Mouse (Mus musculus) right cerebral cortex, postnatal 10 days (tissue): ENCODE data around the gene Asic3.

Experiments
- DNase-seq, 2 experiments: peaks; one replicate each; pipeline ENCODE4 v3.0.0; 2021; ENCODE audit warnings: low spot score in 2 of 2

Gene Asic3

DNA sequence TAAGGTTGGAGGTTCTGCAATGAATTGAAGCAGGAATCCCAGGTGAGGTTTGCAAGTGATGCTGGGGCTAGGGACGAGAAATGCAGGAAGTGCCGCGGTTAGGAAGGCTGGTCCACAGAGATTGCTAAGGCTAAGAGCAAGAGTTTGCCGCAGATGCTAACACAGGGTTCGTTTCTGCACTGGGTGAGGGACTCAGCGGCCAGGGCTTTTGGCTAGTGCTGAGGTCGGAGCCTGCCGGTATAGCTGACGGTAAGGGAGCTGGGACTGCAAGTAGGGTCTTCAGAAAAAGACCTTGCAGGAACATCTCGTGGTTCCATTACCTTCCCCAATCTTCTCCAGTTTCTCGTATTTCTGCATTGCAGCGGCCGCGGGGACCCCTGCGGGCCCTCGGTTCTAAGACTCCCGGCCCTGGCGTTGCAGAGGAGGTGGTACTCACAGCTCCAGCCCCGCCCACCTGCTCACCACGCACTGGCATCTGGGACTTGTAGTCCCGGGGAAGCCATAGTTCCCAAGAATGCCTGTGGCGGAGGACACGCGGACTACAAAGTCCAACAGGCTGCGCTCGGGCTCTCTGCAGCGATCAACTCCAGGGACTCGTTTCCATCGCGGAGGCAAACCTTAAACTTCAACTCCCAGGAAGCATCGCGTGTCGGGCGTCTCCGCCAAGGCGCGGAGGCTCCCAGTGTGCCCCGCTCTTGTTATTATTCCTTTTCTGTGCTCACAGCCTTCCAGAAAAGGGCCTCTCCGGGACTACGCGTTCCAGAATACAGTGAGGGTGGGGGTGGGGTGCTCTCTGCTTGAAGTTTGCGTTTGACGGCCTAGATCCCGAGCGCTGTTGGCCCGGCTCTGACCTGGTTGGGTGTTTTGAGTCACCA, 10.2 kb downstream of the Asic3 start, which contains the start of the genes Cdk5 and Slc4a2:
TSS of gene Cdk5 (minus strand) at position 402 of the 875 bp plus-strand sequence.
TSS of gene Slc4a2 (plus strand) at position 709 of the 875 bp plus-strand sequence.
- DNase-seq = peak; percentile 100

DNA sequence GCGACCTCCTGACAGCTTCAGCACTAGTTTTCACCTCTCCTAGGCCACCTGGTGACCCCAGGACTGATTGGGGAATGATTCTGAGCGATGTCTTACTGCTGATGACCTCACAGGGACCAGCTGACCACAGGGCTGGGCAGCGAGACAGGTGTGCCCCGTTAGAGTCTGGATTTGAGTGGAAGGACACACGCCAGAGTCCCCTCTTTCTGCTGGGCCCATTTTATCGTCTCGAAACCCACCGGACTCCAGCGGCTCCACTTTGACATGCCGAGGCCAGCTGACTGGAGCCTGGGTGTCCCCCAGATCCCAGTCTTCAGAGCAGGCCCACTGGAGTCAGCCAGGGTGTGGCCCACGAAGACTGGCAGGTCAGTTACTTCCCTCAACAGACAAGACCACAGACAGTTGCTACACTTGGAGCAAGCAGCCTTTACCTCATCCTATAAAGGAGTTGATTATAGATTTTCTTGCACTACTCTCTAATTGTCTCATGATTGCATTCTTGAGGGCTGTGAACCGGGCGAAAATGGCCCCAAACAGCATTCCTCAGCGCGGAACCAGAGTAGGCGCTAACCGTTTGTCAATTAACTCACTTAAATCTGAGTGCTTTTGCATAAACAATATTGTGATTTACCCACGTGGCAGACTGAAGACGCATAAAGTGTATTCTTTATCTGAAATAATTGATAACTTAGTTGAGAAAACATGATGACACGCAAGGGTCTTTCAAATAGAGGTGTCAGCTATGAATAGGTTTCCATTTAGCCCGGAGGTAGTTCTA, 11.0 kb downstream of the Asic3 start:
- no peak for DNase-seq

DNA sequence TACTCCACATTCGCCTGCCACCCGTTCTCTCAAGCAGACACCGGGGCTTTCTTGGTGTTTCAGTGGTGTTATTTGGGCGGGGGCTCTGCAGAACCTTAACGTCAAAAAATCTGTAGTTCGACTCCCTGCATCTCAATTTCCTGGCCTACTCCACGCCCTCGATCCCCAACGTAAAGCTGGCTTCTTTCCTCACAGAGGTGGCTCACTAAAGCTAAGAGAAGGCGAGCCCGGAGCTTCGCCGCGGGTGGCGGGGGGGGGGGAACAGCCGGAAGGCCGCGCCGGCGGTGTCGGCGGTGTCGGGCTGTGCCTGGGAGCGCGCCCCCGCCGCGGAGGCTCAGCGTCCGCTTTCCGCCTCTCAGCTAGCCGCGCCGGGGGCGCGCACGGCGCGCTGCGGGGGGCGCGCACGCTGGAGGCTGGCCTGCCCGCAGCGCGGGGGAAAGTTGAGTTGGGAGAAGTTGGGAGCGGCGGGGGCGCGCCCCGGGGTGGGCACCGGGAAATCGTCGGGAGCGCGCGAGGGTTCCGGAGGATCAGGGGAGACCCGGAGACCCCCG, 11.7 kb downstream of the Asic3 start:
- DNase-seq = peak; percentile 85

DNA sequence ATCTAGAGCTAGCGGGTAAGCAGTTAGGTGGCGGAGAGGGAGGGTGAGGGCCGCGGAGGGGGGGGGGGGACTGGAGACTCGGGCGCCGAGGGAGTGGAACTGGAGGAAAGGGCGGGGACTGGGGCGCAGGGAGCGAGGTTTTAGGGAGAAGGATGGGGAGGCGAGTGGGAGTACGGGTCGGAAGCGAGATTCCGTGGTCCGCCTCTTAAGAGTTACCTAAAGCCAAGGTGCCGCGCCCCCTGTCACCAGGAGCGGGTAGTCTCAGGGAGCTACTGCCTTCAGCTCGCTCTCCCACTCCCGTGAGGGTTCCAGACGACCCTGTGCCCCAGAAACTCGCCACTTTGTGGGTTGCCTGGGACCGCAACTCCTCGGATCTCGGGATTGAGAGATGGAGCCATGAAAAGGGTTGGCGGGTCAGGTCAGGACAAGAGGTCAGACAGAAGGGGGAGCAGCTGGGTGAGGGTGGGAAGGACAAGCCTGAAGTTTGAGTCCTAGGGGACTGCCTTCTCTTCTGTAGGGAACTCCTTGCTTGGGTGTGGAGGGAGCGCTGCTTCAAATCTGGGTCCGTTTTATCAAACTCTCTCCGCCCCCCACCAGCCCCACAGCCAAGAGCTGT, 12.3 kb downstream of the Asic3 start:
- DNase-seq = peak in 1 of 2 experiments; percentile 55

DNA sequence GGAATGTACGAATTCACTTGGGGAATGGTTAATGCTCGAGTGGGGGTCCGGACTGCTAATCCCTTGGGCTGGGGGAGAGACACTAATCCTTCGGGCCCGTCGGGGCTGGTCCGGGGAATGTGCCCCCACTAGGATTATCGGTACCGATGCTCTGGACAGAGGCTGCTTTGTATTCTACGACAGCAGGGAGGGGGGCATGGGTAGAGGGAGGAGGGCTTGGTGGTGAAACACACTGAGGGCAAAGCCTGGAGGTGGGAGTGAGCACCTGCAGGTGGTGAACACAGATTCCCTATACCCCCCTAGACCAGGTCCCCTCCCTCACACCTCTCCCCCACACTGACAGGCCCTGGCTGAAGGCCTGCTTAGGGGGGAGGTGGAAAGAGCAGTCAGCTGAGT, 12.8 kb downstream of the Asic3 start:
- DNase-seq = no peak

GRCm38 (mm10) chr5:24426556-24427284, 13.5 kb downstream of the Asic3 start:
- DNase-seq = no peak

DNA sequence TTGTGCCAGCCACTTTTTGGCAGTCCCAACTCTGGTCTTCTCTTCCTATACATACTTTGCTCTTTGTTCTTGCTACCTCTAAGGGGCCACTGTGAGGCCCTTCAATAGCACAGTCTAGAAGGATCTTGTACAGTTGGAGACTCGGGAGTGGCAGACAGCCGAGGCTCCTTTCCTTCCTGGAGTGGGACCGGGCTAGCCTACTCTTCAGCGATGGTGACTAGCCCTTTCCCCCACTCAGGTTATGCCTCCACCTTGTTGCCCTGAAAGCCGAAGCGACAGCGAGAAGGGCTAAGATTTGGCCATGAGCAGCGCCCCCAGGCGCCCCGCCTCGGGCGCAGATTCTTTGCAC, 14.1 kb downstream of the Asic3 start:
- DNase-seq = no peak

DNA sequence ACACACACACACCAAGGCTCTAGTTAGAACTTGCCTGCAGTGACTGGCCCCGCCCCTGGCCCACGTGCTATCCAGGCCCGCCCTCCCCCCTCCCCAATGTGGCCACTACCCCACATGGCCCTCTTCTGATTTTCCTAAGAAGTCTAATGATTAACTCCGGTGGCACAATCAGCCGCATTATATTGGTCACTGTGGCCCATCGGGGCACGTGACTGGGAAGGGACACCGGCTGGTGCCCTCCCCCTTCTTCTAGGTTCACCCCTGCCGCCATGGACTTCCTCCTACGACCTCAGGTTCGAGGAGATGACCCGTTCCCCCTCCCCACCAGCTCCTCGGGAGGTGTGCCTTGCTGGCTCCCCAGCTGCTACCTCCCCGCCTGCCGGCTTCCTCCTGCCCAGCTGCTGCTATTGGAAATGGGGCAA, 14.8 kb downstream of the Asic3 start:
- no peak for DNase-seq

GRCm38 (mm10) chr5:24428596-24428995, 15.4 kb downstream of the Asic3 start:
- no peak for DNase-seq

DNA sequence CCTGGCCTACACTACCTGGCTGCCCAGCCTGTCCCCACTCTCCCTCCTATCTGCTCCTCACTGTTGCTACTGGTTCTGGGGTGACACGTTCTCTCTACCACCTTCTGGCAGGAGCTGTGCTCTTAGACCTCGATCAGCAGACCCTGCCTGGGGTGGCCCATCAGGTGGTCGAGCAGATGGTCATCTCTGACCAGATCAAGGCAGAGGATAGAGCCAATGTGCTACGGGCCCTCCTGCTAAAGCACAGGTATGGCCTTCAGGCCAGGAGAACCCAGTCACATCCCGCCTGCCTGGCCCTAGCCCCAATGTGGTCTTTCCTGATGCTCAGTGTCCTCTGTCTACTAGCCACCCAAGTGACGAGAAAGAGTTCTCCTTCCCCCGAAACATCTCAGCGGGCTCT, 20.8 kb downstream of the Asic3 start:
- DNase-seq = no peak

- DNase-seq = no peak
These were observed 28.0 kb downstream of the Asic3 start for GRCm38 (mm10) chr5:24441187-24441586.

DNA sequence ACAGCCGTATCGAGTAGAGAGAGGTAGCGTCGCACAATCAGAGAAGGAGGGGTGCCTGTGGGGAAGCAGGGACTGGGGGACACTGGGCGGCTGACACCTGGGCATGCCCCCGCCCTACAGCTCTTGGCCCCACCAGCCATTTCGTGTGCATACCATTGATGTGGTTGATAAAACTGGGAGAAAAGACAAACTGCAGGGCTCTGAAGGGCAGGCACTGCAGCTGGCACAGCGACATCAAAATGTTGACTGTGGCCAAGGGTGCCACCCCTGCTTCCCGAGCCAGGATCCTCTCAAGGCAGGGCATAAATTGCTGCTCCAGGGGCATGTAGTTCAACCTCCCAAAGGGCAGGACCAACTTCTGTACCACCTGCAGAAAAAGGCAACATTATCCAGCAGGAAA, 28.8 kb downstream of the Asic3 start:
- no peak for DNase-seq

- no peak for DNase-seq
These were observed 30.0 kb downstream of the Asic3 start for GRCm38 (mm10) chr5:24443204-24443603.

- DNase-seq = peak in 1 of 2 experiments; percentile 46
These were observed 30.7 kb downstream of the Asic3 start for GRCm38 (mm10) chr5:24443927-24444326.

GRCm38 (mm10) chr5:24444746-24445427, 31.7 kb downstream of the Asic3 start, which contains the start of gene Fastk:
TSS of gene Fastk (minus strand) at chr5:24445287.
- peak; percentile 96 for DNase-seq

GRCm38 (mm10) chr5:24445428-24446080, 32.4 kb downstream of the Asic3 start:
- DNase-seq = peak; percentile 48 to 61

- DNase-seq = no peak
These were observed 33.4 kb downstream of the Asic3 start for GRCm38 (mm10) chr5:24446630-24447029.

DNA sequence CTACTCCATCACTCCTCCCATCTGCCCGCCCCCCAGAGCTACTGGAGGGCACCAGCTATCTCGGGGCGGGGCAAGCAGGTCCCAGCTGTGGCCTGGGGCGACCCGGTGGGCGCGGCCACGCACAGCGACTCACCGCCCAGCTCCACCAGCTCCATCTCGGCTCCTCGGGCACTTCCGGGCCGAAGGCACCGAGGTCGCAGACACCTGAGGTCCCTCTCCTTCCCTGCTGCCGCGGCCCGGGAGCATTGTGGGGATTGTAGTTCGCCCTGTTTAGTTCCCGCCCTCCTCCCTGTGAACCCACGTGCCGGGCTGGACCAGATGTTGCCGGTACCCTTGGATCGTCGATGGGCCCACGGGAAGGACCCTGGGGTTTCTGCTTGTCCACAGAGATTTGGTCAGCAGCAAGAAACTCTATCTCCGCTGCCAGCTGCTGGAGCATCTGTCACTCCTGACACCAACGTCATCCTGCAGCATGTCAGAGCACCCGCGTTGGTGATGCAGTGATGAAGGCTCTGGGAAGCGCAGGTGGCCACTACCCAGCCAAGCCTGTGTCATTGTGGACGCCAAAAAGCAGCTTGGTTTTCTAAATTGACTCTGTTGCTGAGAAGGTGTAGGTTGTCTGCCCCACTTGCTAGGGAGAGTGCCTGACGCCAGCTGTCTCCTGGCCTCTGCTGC, 34.6 kb downstream of the Asic3 start, which contains the start of gene Tmub1:
TSS of gene Tmub1 (minus strand) at position 231 of the 675 bp plus-strand sequence.
- DNase-seq = peak; percentile 88 to 92

GRCm38 (mm10) chr5:24451264-24452029, 38.3 kb downstream of the Asic3 start:
- peak; percentile 93 to 95 for DNase-seq
